Mouse (Mus musculus) layer of hippocampus, adult 2 months (tissue): ENCODE measurements around the gene Axin2. TPM values are rescaled to one million over a fixed set of nuclear protein-coding genes. Genes with fewer than 3 reads are reported as not detected.
A peak's percentile ranks its signal among the peaks of the same experiment; 100 is the strongest.

Experiments
- DNase-seq, 2 experiments: peaks; one replicate each; pipeline ENCODE4 v3.0.0; 2022; ENCODE audit warnings: low spot score in 2 of 2
- H3K27ac ChIP-seq: fragments of 200-600 bp; 2 replicates; pipeline ENCODE4 v1.8.1; 2022
- H3K4me3 ChIP-seq: fragments of 200-600 bp; 2 replicates; pipeline ENCODE4 v1.8.1; 2022; ENCODE audit warnings: mild to moderate bottlenecking
- CTCF ChIP-seq: fragments of 200-600 bp; conservative IDR thresholded peaks from 2 replicates; pipeline ENCODE4 v1.8.1; 2022; ENCODE audit warnings: antibody characterized with exemption, mild to moderate bottlenecking, moderate library complexity
- total RNA-seq, 2 experiments: library from RNA; stranded (reverse); gene quantifications; 2 replicates each; pipeline ENCODE4 v1.2.3; 2021

The Axin2 gene
- total RNA-seq, 2 experiments from 2014 or later, result 31.1 to 32.7 TPM

DNA sequence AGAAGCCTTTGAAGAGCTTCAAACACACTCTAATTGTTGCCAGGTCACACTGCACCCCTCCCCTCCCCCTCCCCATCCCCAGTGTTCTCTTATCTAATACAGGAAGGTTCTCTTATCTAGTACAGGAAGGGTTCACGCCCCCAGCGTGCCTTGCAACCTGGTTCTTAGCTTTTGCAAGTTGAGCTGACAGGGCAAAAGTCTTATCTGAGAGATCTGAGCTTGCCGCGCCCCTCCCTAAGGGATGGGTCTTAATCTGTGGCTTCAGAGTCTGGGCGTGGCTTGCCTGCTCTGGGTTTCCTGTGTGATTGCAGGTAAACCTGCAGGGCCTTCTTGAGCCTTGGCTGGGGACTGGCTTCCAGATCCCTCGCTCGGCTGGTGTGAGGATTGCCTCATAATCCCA, 9.2 kb upstream of the Axin2 start:
- H3K27ac ChIP-seq, result no peak overlapping the region
- DNase-seq, result no peak
- no peak for TF ChIP-seq CTCF
- no peak overlapping the region for H3K4me3 ChIP-seq

DNA sequence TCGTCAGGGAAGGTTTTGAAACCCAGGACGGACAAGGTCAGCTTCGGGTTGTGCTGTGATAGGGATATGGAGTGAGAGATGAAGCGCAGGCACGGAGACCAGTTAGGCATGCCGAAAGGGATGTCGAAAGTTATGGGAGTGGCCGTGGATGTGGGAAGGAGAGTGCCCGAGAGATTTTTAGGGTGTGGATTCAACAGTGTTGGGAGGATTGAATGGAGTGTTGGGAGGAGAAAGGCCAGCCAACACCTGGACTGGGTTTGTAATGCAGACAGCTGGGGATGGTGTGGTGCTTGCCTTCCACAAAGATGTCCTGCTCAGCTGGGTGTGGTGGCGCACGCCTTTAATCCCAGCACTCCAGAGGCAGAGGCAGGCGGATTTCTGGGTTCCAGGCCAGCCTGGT, 8.0 kb upstream of the Axin2 start:
- no peak for TF ChIP-seq CTCF
- no peak overlapping the region for H3K4me3 ChIP-seq
- H3K27ac ChIP-seq, result no peak overlapping the region
- DNase-seq, result no peak

- DNase-seq, result peak in 1 of 2 experiments; percentile 71
- Histone ChIP-seq H3K4me3 (peak overlapping the region; percentile 37), H3K27ac (peak overlapping the region; percentile 92)
- no peak for TF ChIP-seq CTCF
These were observed 2.5 kb upstream of the Axin2 start for GRCm38 (mm10) chr11:108917422-108918324.

GRCm38 (mm10) chr11:108920636-108921505, 722 bp downstream of the Axin2 start:
- Histone ChIP-seq H3K4me3 (peak overlapping the region; percentile 70), H3K27ac (peak overlapping the region; percentile 100)
- peak; percentile 24 for TF ChIP-seq CTCF
- peak; percentile 70 to 72 for DNase-seq

DNA sequence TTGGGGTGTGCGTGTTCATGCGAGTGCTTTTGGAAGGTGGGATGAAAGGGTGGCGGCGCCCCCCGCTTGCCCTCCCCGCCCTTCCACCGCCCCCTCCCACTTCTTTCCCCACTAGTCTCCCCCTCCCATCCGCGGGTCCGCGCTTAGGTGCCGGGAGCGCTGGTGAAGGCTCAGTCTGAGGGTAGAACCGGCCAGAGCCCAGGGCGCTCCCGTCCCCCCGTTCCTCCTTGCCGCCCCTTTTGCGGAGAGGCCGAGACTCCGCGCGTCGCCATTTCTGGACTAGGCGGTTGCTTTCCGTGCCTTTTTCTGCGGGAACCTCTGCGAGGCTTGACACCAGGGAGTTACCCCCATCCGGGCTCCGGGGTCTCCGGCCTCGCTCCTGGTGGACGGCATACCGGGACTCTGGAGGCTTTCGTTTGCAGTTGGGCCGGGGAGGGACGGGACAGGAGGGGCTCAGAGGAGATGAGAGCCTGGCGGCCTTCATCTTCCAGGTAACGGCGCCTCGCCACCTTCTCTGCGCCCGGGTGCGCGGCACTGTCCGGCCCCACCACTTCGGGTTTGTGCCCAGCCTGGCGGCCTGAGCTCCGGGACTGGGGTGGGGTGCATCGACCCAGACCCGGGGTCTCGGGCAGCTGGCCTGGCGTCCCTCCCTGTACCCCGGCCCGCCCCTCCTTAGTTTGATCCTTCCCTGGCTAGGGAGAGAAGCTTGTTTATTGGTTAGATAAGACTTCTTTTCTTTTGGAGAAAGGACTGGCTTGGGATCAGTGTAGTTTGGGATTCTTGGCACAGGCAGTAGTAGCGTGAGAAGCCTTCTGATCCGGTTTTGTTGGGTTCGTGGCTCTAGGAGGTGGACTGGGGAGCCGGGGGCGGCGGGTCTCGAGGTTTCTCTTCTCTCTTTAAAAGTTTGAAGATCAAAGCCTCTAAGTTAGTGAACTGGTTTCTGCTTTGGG, 1.6 kb downstream of the Axin2 start:
- Histone ChIP-seq H3K4me3 (peak overlapping the region; percentile 70), H3K27ac (peak overlapping the region; percentile 100)
- no peak for TF ChIP-seq CTCF
- no peak for DNase-seq

DNA sequence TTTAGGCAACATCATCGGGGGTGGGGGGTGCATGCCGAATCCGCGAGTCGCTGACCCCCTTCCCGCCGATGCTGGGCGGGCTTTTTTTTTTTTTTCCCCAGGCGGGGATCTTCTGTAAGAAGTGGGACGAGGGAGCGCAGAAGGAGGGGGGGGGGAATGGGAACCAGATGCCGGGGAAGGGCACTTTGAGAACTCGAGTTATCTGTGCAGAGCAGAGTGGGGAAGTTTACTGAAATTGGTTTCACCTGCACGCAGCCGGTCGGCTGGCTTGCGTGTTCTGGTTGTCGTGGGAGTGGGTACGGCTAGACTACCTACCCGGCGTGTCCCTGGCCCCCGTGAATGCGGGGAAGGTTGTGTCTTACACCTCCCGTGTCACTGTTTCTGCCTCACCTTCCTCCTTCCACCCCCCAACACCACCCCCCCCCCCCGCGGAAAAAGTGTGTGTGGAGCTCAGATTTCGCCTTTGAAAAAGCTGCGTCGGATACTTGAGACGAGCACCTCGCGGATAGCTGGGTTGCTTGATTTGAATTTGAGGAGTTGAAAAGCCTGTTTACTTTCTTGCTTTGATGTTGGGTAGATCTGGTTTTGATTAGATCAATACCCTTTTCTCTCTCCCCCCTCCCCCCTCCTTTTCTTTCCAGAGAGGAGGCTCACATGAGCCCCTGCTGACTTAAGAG, 2.5 kb downstream of the Axin2 start:
- Histone ChIP-seq H3K27ac (peak overlapping the region; percentile 100), H3K4me3 (peak overlapping the region; percentile 70)
- DNase-seq, result no peak
- TF ChIP-seq CTCF, result no peak

GRCm38 (mm10) chr11:108923188-108923575, 3.0 kb downstream of the Axin2 start:
- Histone ChIP-seq H3K4me3 (peak overlapping the region; percentile 70), H3K27ac (peak overlapping the region; percentile 100; the same call in 1 of the 2 replicates)
- DNase-seq, result no peak
- no peak for TF ChIP-seq CTCF

- H3K4me3 ChIP-seq, result peak overlapping the region; percentile 70
- DNase-seq, result no peak
- peak overlapping the region; percentile 100; the same call in 1 of the 2 replicates for H3K27ac ChIP-seq
- no peak for TF ChIP-seq CTCF
These were observed 3.6 kb downstream of the Axin2 start for GRCm38 (mm10) chr11:108923781-108924180.

GRCm38 (mm10) chr11:108924346-108924745, 4.2 kb downstream of the Axin2 start:
- DNase-seq, result no peak
- peak overlapping the region; percentile 48; the same call in 1 of the 2 replicates for H3K27ac ChIP-seq
- H3K4me3 ChIP-seq, result peak overlapping the region; percentile 70
- TF ChIP-seq CTCF, result no peak

DNA sequence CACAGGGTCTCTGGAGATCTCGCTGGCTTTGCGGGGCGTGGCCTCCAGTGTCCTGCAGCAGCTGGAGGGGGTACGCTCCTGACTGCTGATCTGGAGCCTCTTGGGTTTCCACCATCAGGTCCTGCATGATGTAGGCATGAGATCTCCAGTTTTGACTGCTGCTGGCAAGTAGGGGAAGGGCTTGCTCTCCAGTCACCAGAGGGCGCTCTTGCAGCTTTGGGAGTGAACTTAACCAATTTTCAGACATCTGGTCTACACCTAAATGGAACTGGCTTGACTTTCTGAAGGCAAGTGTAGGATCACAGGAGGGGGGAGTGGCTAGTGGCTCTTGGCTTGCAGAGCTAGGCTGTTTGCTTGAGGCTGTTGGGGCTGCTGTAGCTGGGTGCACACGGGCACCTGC, 5.1 kb downstream of the Axin2 start:
- H3K27ac ChIP-seq, result 0 out of 2 replicates have a peak overlapping the region, but pooled peaks have one; percentile 7
- peak; percentile 98 for TF ChIP-seq CTCF
- DNase-seq, result peak; percentile 79 to 91
- peak overlapping the region; percentile 70 for H3K4me3 ChIP-seq

- TF ChIP-seq CTCF, result no peak
- DNase-seq, result no peak
- 0 out of 2 replicates have a peak overlapping the region, but pooled peaks have one; percentile 7 for H3K27ac ChIP-seq
- H3K4me3 ChIP-seq, result peak overlapping the region; percentile 70
These were observed 5.7 kb downstream of the Axin2 start for GRCm38 (mm10) chr11:108925826-108926225.
